Mouse (Mus musculus) cortical plate, adult 2 months (tissue): Measurements from ENCODE around the gene Prex1.

Source experiments
- CTCF ChIP-seq: fragments of 200-500 bp; IDR thresholded peaks from 2 replicates; pipeline ENCODE4 v1.5.1; 2011; ENCODE audit warnings: mild to moderate bottlenecking, control low read depth, low read length; ENCODE audit not compliant: insufficient read depth; ENCODE audit errors: extremely low read depth
- POLR2A ChIP-seq: fragments of 200-500 bp; IDR thresholded peaks from 2 replicates; pipeline ENCODE4 v1.6.1; 2011; ENCODE audit warnings: mild to moderate bottlenecking, low read length, control low read depth; ENCODE audit not compliant: insufficient read depth; ENCODE audit errors: extremely low read depth

- TF ChIP-seq CTCF (no peak), POLR2A (no peak)
These were observed at the start of gene Prex1 for GRCm38 (mm10) chr2:166713690-166714426.
